Mouse (Mus musculus): ENCODE data around the gene 2810408A11Rik.

The 2810408A11Rik gene

DNA sequence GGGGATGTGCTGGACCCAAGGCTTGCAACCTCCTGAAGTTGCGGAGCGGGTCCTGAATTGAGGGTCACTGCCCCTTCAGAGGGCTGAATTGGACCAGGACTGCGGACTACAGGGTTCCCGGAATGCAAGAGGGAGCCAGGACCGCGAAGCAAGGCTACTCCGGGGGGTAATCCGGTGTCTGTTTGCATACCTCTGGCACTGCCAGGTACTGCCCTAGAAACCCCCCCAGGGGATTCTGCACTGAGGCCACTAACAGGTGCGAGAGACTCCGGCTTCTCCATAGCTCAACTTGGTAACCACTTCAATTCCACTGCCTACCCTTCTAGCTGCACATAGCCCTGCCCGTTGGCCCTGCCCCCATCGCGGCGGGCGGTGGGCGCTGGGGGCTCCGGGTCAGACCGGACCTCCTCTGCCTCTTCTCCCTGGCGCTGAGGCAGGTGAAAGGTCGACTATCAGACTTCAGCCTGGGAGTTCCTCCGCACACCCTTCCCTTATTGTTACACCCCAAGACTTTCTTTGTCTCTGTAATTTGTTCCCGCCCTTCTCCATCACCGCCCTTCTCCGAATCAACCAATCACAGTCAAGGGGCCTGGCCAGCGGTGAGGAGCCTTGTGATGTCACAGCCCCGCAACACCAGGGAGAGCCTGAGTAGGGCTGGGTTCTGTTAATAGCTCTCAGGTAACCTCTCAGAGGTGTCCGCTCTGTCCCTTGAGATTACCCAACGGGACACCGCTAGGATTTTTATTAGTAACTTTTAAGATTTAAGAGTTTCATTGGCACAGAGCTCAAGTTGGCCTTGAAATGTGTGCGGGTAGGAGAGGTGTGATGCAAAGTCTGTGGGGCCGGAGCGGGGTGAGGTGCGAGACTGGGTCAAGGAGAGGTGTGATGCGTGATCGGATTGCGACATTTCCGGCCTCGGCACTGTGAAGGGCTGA is at the start of gene 2810408A11Rik, which contains the start of gene Neurl4:
TSS of gene 2810408A11Rik (minus strand) at position 517 of the 935 bp plus-strand sequence.
TSS of gene Neurl4 (plus strand) at position 602 of the 935 bp plus-strand sequence.
- DNase-seq: peak; percentile 87 to 93

DNA sequence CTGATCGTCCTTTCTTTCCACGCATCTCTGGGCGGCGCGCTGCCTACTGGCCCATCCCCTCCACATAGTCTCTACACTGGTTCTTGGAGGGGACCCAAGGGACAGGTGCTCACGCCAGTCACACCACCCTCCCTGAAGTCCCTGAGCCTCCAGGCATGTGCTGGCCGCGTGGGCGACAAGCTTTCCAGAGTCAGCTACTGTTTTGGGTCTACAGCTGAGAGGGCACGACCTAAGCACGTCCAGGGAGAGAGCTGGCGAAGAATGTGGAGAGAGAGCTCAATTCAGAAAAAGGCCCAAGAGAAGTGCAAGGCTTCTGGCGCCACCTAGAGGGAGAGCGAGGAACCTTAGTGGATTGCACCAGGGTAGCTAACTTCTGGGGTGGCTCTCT is 48.0 kb upstream of the 2810408A11Rik start:
- peak; percentile 95 for DNase-seq

DNA sequence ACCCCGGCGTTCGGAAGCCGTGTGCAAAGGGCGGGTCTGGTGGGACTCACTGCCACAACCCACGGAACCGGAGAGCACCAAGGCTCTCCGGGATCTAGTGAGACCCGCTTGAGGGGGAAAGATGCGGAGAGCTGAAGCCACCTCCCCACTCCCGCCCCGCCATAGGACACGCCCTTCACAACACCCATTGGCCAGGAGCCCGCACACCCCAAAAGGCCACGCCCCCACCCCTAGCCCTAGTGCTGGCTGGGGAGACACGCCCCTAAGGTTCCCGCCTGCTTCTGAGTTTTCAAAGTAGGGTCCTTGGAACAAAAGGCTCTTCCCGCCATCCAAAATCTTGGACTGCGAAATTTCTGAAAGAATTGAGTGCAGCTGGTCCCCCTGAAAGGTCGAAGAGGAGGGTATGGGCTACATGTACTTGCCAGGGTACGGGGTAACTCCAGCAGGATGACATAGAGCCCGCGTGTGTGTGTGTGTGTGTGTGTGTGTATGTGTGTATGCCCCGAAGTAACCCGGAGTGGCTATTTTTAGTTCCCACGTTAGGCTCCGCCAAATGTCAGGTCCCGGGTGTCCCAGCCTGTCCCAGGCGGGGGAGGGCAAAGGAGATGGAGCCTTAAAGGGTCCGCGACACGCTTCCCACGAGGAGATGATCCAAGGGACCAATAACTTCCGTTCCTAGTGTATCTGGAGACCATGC is 47.4 kb upstream of the 2810408A11Rik start, which contains the start of gene Slc2a4:
TSS of gene Slc2a4 (minus strand) at position 123 of the 697 bp plus-strand sequence.
- DNase-seq: peak; percentile 98

DNA sequence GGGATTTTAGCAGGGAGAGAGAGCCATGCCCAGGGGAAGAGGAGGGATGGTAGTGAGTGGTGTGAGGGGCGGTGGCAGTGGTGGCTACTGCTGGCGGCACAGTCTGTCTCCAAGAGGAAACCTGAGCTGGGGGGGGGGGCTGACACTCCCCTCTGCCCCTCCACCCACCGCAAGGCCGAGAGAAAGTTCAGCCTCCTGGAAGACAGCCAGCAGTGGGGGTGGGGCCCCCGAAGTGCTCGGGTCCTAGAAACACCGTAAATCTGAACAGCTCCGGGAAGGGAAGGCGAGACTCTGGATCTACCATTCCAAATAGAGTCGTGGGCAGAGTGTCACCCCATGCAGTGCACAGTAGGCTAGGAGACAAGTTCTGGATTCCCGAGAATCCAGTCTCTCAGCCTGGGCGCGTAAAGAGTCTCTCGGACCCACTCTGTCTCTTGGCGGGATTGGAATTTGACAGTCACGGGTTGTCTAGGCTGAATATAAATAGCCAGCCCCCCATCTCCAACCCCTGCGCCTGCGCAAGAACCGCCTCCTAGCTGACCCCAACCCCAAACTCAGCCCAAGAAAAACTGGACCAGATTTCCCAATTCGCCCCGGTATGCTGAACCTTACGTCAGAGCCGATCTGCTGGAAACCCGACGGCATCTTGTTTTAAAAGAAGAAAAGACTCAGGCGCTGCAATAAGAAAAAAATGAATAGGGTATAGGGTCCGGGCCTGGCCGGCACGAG is 46.7 kb upstream of the 2810408A11Rik start:
- peak; percentile 78 to 82 for DNase-seq

DNA sequence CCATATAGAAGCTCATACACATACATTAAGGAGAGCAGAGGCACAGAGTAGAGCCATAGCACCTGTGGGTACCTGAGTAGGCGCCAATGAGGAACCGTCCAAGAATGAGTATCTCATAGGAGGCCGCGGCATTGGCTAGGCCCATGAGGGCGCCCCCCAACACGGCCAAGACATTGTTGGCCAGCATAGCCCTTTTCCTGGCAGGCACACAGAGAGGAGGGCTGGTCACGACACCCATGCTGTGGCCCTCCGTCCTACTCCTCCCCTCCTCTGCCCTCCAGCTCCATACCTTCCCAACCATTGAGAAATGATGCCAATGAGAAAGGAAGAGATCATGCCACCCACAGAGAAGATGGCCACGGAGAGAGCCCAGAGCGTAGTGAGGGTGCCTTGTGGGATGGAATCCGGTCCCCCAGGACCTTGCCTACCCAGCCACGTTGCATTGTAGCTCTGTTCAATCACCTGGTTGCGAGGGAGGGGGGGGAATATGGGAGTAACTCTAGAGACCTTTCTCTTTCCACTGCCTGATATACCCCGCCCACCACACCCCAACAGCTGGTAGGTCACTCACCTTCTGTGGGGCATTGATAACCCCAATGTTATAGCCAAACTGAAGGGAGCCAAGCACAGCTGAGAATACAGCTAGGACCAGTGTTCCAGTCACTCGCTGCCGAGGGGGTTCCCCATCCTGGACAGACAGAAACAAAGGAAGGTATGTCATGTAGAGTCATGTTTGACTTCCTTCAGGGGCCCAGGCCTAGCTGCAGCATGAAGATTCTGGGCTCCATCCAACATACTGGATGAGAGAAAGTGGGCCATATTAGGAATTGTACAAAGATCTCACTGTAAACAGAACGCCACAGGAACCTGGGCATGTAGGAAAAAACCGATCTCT is 45.5 kb upstream of the 2810408A11Rik start:
- no peak for DNase-seq

DNA sequence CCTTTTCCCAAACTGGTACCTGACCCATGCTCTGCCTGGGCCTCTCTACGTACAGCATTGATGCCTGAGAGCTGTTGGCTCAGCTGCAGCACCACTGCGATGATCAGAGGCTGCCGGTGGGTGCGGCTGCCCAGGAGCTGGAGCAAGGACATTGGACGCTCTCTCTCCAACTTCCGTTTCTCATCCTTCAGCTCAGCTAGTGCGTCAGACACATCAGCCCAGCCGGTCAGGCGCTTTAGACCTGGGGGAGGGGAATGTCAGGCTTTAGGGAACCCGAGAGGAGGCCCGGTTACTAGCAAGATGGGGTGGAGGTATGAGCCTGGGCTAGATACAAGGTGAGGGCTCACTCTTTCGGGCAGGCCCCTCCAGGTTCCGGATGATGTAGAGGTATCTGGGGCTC is 44.4 kb upstream of the 2810408A11Rik start:
- DNase-seq: no peak

DNA sequence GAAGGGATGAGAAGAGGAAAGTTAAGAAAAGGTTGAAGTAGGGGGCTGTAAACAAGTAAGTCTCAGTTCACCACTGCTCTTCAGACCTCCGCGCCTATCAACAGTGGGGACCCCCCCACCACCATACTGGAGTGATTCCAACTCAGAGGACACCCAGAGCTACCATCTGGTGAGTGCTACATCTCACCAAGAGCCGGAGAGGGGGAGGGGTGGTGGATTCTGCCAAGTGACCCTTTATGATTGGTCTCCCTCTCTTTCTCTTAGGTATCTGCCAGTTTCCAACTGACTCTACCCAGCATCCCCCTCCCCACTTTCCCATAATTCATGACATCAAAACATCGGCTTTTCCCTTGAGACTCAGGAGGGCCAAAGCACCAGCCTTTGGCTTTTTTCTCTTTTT is 40.2 kb upstream of the 2810408A11Rik start:
- no peak for DNase-seq

DNA sequence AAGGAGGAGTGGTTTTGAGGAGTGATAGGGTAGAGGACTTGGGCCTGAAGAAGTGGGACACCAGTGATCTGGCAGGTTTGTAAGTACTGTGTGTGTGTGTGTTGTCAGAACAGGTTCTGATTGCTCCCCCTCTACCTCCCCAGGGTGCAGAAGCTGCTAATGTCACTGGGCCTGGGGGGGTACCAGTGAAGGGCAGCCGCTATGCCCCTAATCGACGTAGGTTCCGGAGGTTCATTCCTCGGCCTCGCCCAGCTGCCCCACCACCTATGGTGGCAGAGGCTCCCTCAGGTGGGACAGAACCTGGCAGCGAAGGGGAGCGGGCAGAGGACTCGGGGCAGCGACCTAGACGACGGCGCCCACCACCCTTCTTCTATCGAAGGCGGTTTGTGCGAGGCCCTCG is 38.9 kb upstream of the 2810408A11Rik start:
- no peak for DNase-seq

DNA sequence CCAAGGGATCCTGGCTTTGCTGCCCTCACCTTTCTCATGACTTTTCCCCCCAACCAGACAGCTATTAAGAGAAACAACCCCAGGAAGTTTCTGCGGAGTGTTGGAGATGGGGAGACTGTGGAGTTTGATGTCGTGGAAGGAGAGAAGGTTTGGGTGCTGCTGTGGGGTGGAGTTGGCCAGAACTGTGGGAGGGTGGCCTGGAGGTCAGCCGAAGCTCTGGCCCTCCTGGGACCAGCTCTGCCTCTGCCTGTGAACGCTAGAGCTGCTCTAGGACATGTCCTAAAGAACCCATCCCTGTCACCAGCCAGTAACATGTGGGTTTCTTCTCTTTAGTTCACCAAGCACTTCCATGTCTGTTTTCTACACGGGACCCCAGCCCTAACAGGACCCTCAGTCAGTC is 38.4 kb upstream of the 2810408A11Rik start:
- DNase-seq: no peak

DNA sequence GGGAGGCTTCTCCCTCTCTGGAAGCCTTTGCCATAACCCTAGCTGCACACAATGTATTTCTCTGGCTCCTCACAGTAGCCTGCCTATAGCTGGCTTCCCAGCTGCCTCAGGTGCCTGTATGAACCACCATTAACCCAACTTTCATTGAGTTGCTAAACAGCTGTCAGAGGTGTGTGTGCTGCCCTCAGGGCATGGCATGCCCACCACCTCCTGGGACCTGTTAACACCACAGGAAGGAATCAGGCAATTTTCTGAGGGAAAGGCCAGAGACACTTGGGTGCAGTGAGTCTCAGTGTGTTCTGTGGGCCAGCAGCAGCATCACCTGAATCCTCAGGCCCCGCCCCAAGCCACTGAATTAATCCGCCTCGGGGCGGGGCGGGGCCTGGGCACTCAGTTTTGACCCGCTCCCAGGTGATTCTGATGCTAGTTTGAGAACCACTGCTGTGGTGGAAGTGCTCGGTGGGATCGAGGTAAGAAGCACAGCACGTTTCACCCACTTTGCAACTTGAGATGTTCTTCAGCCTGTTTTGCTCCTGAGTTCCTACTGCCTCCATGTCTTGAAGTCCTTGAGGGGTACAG is 37.7 kb upstream of the 2810408A11Rik start:
- peak; percentile 33 to 48 for DNase-seq

DNA sequence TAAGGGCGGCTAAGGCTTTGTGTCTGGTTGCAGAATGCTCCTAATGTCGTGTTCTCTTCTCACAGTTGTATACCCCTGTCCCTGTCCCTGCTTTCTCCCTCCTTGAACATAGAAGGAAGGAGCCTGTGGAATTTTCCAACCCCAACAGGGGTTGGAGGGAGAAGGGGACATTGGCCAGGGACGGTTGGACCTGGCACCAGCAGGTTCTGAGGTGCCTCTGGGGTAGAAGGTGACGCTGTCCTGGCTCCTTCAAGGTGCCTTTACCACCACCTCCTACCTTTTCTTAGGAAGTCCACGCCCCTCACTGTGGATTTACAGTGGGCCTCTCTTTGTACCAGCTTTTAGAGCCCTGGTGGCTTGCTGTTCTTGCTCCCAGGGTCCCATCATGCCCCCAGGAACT is 37.0 kb upstream of the 2810408A11Rik start:
- DNase-seq: no peak

DNA sequence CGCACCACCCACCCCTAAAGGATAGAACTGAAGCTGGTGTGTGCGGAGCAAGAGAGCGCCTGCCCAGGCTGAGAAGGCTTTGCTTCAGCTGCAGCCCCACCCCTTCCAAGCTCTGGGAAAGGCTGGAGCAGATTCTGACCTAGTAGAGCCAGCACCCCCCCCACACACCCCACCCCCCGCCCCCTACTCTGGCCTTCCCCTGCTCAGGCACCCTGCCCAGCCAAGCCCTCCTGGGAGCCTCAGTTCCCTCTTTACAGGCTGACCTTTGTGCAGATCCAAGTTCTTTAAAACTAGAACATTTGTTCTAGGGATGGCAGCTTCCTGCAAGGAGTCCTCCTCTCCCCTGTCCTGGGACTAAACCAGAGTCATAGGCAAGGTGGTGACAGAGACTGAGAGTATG is 36.6 kb upstream of the 2810408A11Rik start:
- peak; percentile 59 to 68 for DNase-seq

DNA sequence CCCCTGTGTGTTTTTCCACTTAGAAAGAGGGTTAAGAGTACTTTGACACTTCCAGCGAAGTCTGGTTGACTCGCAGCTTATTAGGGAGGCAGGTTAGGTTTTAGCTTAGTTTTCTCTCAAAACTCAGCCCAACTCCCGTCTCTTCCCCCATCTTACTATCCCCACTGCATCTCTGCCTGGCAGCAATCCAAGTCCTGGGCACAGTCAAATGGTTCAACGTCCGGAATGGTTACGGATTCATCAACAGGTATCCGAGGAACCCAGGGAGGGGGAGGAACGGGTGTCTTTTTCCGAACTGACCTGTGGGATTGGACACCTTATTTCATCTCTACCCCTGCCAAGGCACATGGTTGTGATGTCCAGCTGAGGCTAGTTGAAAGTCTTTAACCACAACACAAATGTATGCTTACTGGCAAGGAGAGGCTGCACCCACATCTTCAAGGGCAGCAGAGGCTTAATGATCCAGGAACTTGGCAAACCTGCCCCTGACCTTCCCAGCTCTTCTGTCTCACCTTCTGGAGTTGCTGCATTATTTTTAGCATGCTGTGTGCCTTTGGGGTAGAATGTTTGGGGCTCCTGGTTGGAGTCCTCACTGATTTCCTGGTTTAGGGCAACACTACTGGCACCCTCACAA is 36.0 kb upstream of the 2810408A11Rik start:
- peak; percentile 36 to 63 for DNase-seq

DNA sequence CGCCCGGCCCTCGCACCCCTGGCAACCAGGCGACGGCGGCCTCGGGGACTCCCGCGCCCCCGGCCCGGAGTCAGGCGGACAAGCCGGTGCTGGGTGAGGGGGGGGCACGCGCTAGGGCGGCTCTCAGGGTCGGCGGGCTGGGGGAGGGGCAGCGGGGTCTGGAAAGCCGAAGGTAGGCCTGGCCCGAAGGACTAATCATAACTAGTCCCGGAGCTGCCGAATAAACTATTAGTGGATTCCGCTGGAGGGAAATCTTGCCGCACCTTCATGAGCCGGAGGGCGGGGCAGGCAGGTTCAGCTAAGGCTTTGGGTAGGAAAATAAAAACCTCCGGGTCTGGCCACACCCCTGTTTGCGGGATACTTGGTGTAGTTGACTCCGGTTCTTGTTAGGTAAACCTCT is 35.4 kb upstream of the 2810408A11Rik start:
- DNase-seq: peak; percentile 50 to 66

DNA sequence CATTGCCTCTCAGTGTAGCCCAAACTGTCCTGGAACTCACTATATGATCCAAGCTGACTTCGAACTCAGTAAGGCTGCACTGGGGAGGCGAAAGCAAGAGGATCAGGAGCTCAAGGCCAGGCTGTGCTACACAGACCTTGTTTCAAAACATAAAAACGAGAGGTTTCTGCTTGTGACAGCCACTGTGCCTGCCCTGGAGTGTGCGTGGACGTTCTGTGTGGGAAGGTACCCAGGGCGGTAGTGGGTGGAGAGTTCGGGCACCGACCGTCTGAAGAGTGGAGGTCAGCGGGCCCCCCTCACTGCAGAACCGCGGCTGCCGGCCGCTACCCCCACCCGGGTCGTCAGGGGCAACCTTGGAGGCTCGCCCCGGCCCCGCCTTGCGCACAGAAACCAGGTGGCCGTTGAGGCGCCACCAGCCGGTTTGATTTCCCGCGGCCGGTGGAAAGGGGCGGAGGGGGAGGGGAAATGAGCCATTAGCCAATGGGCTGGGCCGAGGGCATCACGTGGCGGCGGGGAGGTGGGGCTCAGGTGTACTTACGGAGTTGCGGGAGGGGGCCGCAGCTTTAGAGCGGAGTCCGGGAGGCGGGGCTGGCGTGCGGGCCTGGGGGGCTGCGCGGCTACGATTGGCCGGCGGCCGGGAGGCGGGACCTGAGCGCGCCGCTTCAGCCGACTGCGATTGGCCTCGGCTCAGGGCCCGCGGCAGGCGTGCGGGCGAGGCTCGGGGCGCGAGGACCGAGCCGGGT is 34.5 kb upstream of the 2810408A11Rik start, which contains the start of gene Ybx2:
TSS of gene Ybx2 (plus strand) at position 660 of the 743 bp plus-strand sequence.
- peak; percentile 92 to 95 for DNase-seq

DNA sequence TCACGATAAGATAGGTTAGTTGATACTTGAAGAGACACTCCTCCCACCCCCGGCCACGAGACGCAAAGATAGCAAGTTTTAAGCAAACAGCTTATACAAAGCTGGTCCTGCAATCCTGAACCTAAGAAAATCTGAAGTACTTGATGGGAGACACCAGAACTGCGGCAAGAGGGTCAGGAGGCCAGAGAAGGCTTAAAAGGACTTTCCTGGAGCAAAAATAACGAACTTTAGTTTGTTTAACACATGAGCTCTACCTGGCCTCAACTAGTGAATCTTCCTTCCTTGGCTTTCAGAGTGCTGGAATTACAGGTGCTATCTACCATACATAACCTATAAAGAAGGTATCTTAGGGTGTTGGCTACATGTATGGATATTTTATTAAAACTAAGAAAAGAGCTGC is 33.9 kb upstream of the 2810408A11Rik start:
- DNase-seq: no peak

DNA sequence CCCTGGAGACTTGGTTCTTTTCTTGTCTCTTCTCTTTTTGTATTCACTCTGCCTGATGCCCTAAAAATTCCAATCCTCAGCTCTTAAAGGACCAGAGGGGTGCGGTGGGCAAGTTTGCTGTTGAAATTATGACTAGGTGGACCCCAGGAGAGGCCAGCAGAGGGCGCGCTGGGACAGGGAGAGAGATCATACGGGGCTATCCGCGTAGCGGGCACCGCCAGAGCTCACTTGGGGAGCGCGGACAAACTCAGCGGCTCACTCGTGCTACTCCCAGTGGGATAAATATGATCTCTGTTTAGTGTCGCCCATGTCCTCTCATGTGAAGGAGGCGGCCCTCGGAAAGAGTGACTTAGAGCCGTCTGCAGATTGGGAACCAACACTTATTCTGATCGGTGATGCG is 33.4 kb upstream of the 2810408A11Rik start:
- peak; percentile 97 to 99 for DNase-seq

DNA sequence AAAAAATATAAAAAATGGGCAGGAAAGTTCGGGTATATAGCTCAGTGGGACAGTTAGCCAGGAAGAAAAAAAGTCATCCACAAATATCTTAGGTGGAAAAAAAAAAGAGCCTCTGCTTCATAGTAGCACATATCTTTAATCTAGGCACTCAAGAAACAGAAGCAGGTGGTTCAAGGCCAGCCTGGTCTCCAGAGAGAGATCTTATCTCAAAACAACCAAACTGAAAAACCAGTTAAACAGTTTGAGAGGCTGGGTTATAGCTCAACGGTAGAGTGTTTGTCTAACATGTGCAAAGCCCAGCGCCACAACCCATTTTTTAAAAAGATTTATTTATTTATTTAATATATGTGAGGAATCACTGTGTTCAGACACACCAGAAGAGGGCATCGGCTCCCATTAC is 32.3 kb upstream of the 2810408A11Rik start:
- DNase-seq: no peak

DNA sequence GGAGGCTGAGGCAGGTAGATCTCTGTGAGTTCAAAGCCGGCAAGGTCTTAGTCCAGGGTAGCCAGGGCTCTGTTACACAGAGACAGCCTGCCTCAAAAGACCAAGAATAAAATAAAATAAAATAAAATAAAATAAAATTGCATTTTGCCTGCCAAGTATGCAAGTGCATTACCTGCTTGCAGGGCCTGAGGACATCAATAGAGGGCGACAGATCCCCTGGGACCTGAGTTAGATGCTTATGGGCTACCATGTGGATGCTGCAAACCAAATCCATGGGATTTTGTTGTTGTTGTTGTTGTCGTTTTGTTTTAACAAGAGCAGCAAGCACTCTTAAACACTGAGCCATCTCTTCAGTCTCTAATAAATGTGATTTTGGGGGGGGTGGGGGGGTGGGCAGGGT is 31.5 kb upstream of the 2810408A11Rik start:
- no peak for DNase-seq

DNA sequence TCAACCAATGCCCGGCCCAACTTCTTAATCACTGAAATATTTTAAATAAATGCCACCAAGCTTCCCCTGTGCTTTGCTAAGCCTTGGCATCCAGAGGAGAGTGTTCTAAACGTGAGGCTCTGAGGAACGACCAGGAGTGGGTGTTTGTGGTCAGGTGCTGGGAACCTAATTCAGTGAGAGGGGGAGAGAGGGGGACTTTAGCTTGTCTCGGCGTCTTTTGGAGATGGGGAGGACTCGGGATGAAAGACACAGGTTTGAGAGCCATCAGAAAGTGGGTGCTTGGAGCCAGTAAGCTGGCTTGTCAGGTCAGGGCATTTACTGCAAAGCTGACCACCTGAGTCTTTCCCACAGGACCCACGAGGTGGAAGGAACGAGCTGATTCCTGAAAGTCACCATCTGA is 31.0 kb upstream of the 2810408A11Rik start:
- DNase-seq: no peak
